Mouse (Mus musculus): ENCODE data around the gene Rtbdn.

DNA sequence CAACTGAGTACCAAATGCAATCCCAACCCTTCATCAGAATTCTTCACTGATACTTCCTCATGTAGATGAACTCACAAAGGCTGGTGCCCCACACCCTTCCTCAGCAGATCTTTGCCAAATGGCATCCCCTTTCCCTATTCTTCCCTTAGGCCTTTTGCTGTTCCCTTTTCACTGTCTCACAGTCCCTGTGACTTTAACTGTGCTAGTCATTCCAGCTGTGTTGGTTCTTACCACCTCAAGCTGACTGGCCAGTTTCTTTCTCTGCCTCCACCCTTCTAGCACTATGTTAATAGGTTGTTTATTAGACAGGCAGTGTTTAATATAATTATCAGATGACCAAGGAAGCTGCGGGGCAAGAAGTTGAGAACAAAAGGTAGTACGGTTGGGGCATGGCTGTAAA, 21.9 kb downstream of the Rtbdn start:
- TF ChIP-seq CTCF (IDR thresholded peaks at IDR 0.05; ENCODE audit: borderline replicate concordance, insufficient read depth, low read depth, low read length) (no peak), POLR2A (IDR thresholded peaks at IDR 0.05; ENCODE audit: borderline replicate concordance, insufficient read depth, low read length) (no peak)
